23 mouse cellular contexts compared by ENCODE assay signal in genomic region chr17:10078536-10079319, GRCm38 (mm10).
DNase-seq lines count a peak whose midpoint lies in the region; ATAC-seq and TF ChIP-seq lines count a peak whose summit lies in the region.
"Had no signal": no experiment of that assay in that cellular context is flagged by ENCODE, and none has a peak within 500 bp of the region (broad histone marks: within the 10 kb centered on the region; RNA-seq: fewer than 3 reads in every experiment).

No protein-coding gene starts in this region.

- H3K27ac ChIP-seq in midbrain, embryonic 10.5 days (replicated peaks): peak overlapping the region; percentile 74
- no peak overlapping the region for H3K27ac ChIP-seq in midbrain, postnatal 0 days (ENCODE audit: low read depth, low read length)
- no peak overlapping the region for H3K27ac ChIP-seq in midbrain, embryonic 15.5 days
- no peak overlapping the region for H3K27ac ChIP-seq in lung, postnatal 0 days (ENCODE audit: low read length)
- H3K27ac ChIP-seq: embryonic facial prominence, embryonic 12.5 days; limb, embryonic 13.5 days; liver, embryonic 13.5 days; macrophage had no signal

- H3K4me1 ChIP-seq in midbrain, embryonic 10.5 days: peaks cover 37% of the 10 kb centered on the region
- H3K4me1 ChIP-seq in midbrain, postnatal 0 days (ENCODE audit: insufficient read depth, low read length): no peaks in the 10 kb centered on the region
- H3K4me1 ChIP-seq in midbrain, embryonic 15.5 days: 0 out of 2 replicates have a peak, but pooled peaks cover 4% of the 10 kb centered on the region
- H3K4me1 ChIP-seq in lung, postnatal 0 days (ENCODE audit: insufficient read depth, low read depth, low read length): peaks cover 8% of the 10 kb centered on the region
- H3K4me1 ChIP-seq: embryonic facial prominence, embryonic 12.5 days; limb, embryonic 13.5 days had no signal

- TF ChIP-seq EP300 in lung, postnatal 0 days (IDR thresholded peaks at IDR 0.05): no peak

- no peak overlapping the region for H3K9ac ChIP-seq in midbrain, postnatal 0 days (replicated peaks; ENCODE audit: low read length, poor library complexity, severe bottlenecking)
- no peak overlapping the region for H3K9ac ChIP-seq in midbrain, embryonic 15.5 days
- H3K9ac ChIP-seq in lung, postnatal 0 days (replicated peaks; ENCODE audit: low read depth): no peak overlapping the region
- H3K9ac ChIP-seq: embryonic facial prominence, embryonic 12.5 days; limb, embryonic 13.5 days; liver, embryonic 13.5 days; lung, embryonic 14.5 days had no signal

- H3K27me3 ChIP-seq in midbrain, embryonic 10.5 days (ENCODE audit: low read depth, poor library complexity, severe bottlenecking): no peaks in the 10 kb centered on the region
- no peaks in the 10 kb centered on the region for H3K27me3 ChIP-seq in midbrain, postnatal 0 days (ENCODE audit: insufficient read depth, low read length)
- no peaks in the 10 kb centered on the region for H3K27me3 ChIP-seq in midbrain, embryonic 15.5 days (replicated peaks)
- no peaks in the 10 kb centered on the region for H3K27me3 ChIP-seq in lung, postnatal 0 days (replicated peaks; ENCODE audit: insufficient read depth, low read length)
- H3K27me3 ChIP-seq: embryonic facial prominence, embryonic 12.5 days; limb, embryonic 13.5 days; liver, embryonic 13.5 days had no signal

- ATAC-seq in midbrain, postnatal 0 days (ENCODE audit: low FRiP score): no peak
- 0 out of 2 replicates have a peak, but pooled peaks have one; percentile 24 for ATAC-seq in midbrain, embryonic 15.5 days (replicated peaks)
- ATAC-seq in lung, postnatal 0 days: no peak
- ATAC-seq: forebrain, embryonic 16.5 days had no signal

- 38% methylated on average over 7 of the region's 7 CpGs for WGBS in midbrain, embryonic 10.5 days
- WGBS in midbrain, postnatal 0 days: 20% methylated on average over 7 of the region's 7 CpGs
- WGBS in midbrain, embryonic 15.5 days: 17% methylated on average over 7 of the region's 7 CpGs
- 46% methylated on average over 7 of the region's 7 CpGs for WGBS in lung, postnatal 0 days

- no peak overlapping the region for H3K4me3 ChIP-seq in midbrain, embryonic 10.5 days
- H3K4me3 ChIP-seq in midbrain, postnatal 0 days (ENCODE audit: low read depth, low read length): no peak overlapping the region
- H3K4me3 ChIP-seq in midbrain, embryonic 15.5 days: no peak overlapping the region
- H3K4me3 ChIP-seq in lung, postnatal 0 days (ENCODE audit: low read depth, low read length): no peak overlapping the region
- H3K4me3 ChIP-seq: embryonic facial prominence, embryonic 12.5 days; erythroblast, embryonic 14.5 days; limb, embryonic 13.5 days; liver, embryonic 13.5 days had no signal

- no peak for TF ChIP-seq CTCF in midbrain, postnatal 0 days (IDR thresholded peaks at IDR 0.05)
- no peak for TF ChIP-seq CTCF in lung, postnatal 0 days (IDR thresholded peaks at IDR 0.05)

- no peaks in the 10 kb centered on the region for H3K36me3 ChIP-seq in midbrain, embryonic 10.5 days
- H3K36me3 ChIP-seq in midbrain, postnatal 0 days (ENCODE audit: insufficient read depth, low read length): no peaks in the 10 kb centered on the region
- H3K36me3 ChIP-seq in midbrain, embryonic 15.5 days (replicated peaks): no peaks in the 10 kb centered on the region
- no peaks in the 10 kb centered on the region for H3K36me3 ChIP-seq in lung, postnatal 0 days (ENCODE audit: insufficient read depth, low read length)
- H3K36me3 ChIP-seq: embryonic facial prominence, embryonic 12.5 days; limb, embryonic 13.5 days; liver, embryonic 13.5 days had no signal

- H3K4me2 ChIP-seq in midbrain, postnatal 0 days (ENCODE audit: low read depth, low read length, poor library complexity, severe bottlenecking): no peak overlapping the region
- H3K4me2 ChIP-seq in midbrain, embryonic 15.5 days: no peak overlapping the region
- no peak overlapping the region for H3K4me2 ChIP-seq in lung, postnatal 0 days (replicated peaks; ENCODE audit: low read depth, low read length)
- H3K4me2 ChIP-seq: embryonic facial prominence, embryonic 12.5 days; heart, embryonic 11.5 days; limb, embryonic 13.5 days; liver, embryonic 13.5 days; lung, embryonic 14.5 days had no signal

- DNase-seq in heart, adult 11 months: peak; percentile 70
- DNase-seq in heart, postnatal 4 days: no peak
- DNase-seq in midbrain, embryonic 10.5 days (ENCODE audit: low spot score): no peak
- DNase-seq in midbrain, postnatal 0 days (ENCODE audit: low spot score): no peak
- peak; percentile 20 for DNase-seq in WW6 (ENCODE audit: low read depth, low spot score)
- no peak for DNase-seq in lung, postnatal 0 days (ENCODE audit: low spot score)
- DNase-seq: adrenal gland, postnatal 36 days; B cell, adult 2 months; cerebellum, adult 2 months; cerebellum, postnatal 36 days; kidney, adult 9 months; kidney, postnatal 36 days; layer of hippocampus, adult 9-11 months; liver, embryonic 13.5 days; lung, embryonic 14.5 days; right cerebral cortex, postnatal 4 days had no signal

- 0 out of 2 replicates have a peak, but pooled peaks cover 2% of the 10 kb centered on the region for H3K9me3 ChIP-seq in midbrain, embryonic 10.5 days (replicated peaks)
- no peaks in the 10 kb centered on the region for H3K9me3 ChIP-seq in midbrain, postnatal 0 days (ENCODE audit: low read length)
- no peaks in the 10 kb centered on the region for H3K9me3 ChIP-seq in midbrain, embryonic 15.5 days
- no peaks in the 10 kb centered on the region for H3K9me3 ChIP-seq in lung, postnatal 0 days (ENCODE audit: low read length)
- H3K9me3 ChIP-seq: embryonic facial prominence, embryonic 12.5 days; limb, embryonic 13.5 days; liver, embryonic 13.5 days had no signal

Comparison
In these comparisons a context has a peak if more than half of its experiments do, and no peak if none do; other contexts are left out.
1. DNase-seq: peak in heart, adult 11 months (single experiment) and WW6 (single experiment); none in heart, postnatal 4 days (single experiment), midbrain, embryonic 10.5 days (single experiment), midbrain, postnatal 0 days (single experiment) and lung, postnatal 0 days (single experiment).